Mouse (Mus musculus) left cerebral cortex, postnatal 14 days (tissue): ENCODE results near the gene Tmem82. TPM values are rescaled to one million over a fixed set of nuclear protein-coding genes. Genes with fewer than 3 reads are reported as not detected.

Source experiments
- DNase-seq, 2 experiments: peaks; one replicate each; pipeline ENCODE4 v3.0.0; 2021 to 2022; ENCODE audit warnings: low spot score in 2 of 2, mixed read lengths in 1 of 2
- intact Hi-C: fragments of 180-260 bp; cut with DNase I; formaldehyde crosslinking; loops from one replicate; pipeline ENCODE4 v1.15.1; 2025
- long read RNA-seq, 2 experiments: library from polyadenylated mRNA; stranded (forward); transcript quantifications; one replicate each; pipeline ENCODE4 v2.0.0; 2021
- total RNA-seq, 2 experiments: library from RNA; stranded (reverse); gene quantifications; 2 replicates each; pipeline ENCODE4 v1.2.3; 2021

Tmem82 gene
- under 1 TPM; 0.76 to 0.97 TPM for total RNA-seq
- long read RNA-seq, experiment 1 = 0 reads
- long read RNA-seq, experiment 2 = 0 reads

GRCm38 (mm10) chr4:141618565-141619243, at the start of gene Tmem82:
Gene Tmem82, minus strand, starts transcription at chr4:141618633.
- intact Hi-C loops = no loop called here
- DNase-seq = peak; percentile 47

- DNase-seq = no peak
- intact Hi-C loops = no loop called here
Observed at GRCm38 (mm10) chr4:141664799-141665198, 46.4 kb upstream of the Tmem82 start, which contains the start of gene Plekhm2. Gene Plekhm2, minus strand, starts transcription at chr4:141664899.

- intact Hi-C loops = no loop called here
- DNase-seq = peak in 1 of 2 experiments; percentile 74
Observed at GRCm38 (mm10) chr4:141664011-141664745, 45.7 kb upstream of the Tmem82 start.

- DNase-seq = no peak
- intact Hi-C loops = no loop called here
Observed at GRCm38 (mm10) chr4:141663122-141663931, 44.9 kb upstream of the Tmem82 start.

- DNase-seq = no peak
- intact Hi-C loops = no loop called here
Observed at GRCm38 (mm10) chr4:141660884-141661283, 42.5 kb upstream of the Tmem82 start.

GRCm38 (mm10) chr4:141659739-141660138, 41.3 kb upstream of the Tmem82 start:
- no peak for DNase-seq
- intact Hi-C loops = no loop called here

- intact Hi-C loops = no loop called here
- no peak for DNase-seq
Observed at GRCm38 (mm10) chr4:141658846-141659484, 40.5 kb upstream of the Tmem82 start.

- DNase-seq = no peak
- intact Hi-C loops = no loop called here
Observed at GRCm38 (mm10) chr4:141656932-141657331, 38.5 kb upstream of the Tmem82 start.

- intact Hi-C loops = no loop called here
Observed at GRCm38 (mm10) chr4:141655908-141656608, 37.6 kb upstream of the Tmem82 start.

GRCm38 (mm10) chr4:141654509-141654908, 36.1 kb upstream of the Tmem82 start:
- intact Hi-C loops = no loop called here
- no peak for DNase-seq

More at GRCm38 (mm10) chr4:141655908-141656608, 37.6 kb upstream of the Tmem82 start:
- peak in 1 of 2 experiments; percentile 48 for DNase-seq

- no peak for DNase-seq
- intact Hi-C loops = no loop called here
Observed at GRCm38 (mm10) chr4:141653813-141654212, 35.4 kb upstream of the Tmem82 start.

- intact Hi-C loops = no loop called here
- no peak for DNase-seq
Observed at GRCm38 (mm10) chr4:141653044-141653443, 34.6 kb upstream of the Tmem82 start.

- no peak for DNase-seq
Observed at GRCm38 (mm10) chr4:141651944-141652343, 33.5 kb upstream of the Tmem82 start.

GRCm38 (mm10) chr4:141651286-141651685, 32.9 kb upstream of the Tmem82 start:
- intact Hi-C loops = no loop called here
- no peak for DNase-seq

More at GRCm38 (mm10) chr4:141651944-141652343, 33.5 kb upstream of the Tmem82 start:
- intact Hi-C loops = no loop called here

GRCm38 (mm10) chr4:141649244-141649643, 30.8 kb upstream of the Tmem82 start:
- intact Hi-C loops = no loop called here
- peak in 1 of 2 experiments; percentile 44 for DNase-seq

- intact Hi-C loops = no loop called here
- DNase-seq = no peak
Observed at GRCm38 (mm10) chr4:141648262-141648661, 29.8 kb upstream of the Tmem82 start.

- intact Hi-C loops = no loop called here
- DNase-seq = no peak
Observed at GRCm38 (mm10) chr4:141647187-141647586, 28.8 kb upstream of the Tmem82 start.

GRCm38 (mm10) chr4:141645988-141646387, 27.6 kb upstream of the Tmem82 start:
- intact Hi-C loops = no loop called here
- no peak for DNase-seq
